Mouse (Mus musculus): ENCODE measurements around the gene Eif3l. TPM values are rescaled to one million over a fixed set of nuclear protein-coding genes. Genes with fewer than 3 reads are reported as not detected.

Eif3l gene
- polyA plus RNA-seq, 1 experiment = 189 TPM

Other genes with a start within 250 kb of the Eif3l start
- 9.3 and 13.5 TPM in 2 replicates for gene Cdc42ep1, start 232.6 kb upstream of the Eif3l start, polyA plus RNA-seq (2012; rRNA removed)
- 0.16 and 0.19 TPM in 2 replicates for gene Lgals2, start 219.7 kb upstream of the Eif3l start, polyA plus RNA-seq (2012; rRNA removed)
- 76.1 and 79.1 TPM in 2 replicates for gene Gga1, start 198.0 kb upstream of the Eif3l start, polyA plus RNA-seq (2012; rRNA removed)
- not detected in 2 replicates for gene Gm49510, start 175.5 kb upstream of the Eif3l start, polyA plus RNA-seq (2012; rRNA removed)
- gene Sh3bp1, start 175.4 kb upstream of the Eif3l start, polyA plus RNA-seq (2012; rRNA removed) = 13.6 and 14.3 TPM in 2 replicates
- 124 and 153 TPM in 2 replicates for gene Pdxp, start 161.3 kb upstream of the Eif3l start, polyA plus RNA-seq (2012; rRNA removed)
- 168 and 194 TPM in 2 replicates for gene Lgals1, start 148.5 kb upstream of the Eif3l start, polyA plus RNA-seq (2012; rRNA removed)
- gene Nol12, start 140.2 kb upstream of the Eif3l start, polyA plus RNA-seq (2012; rRNA removed) = 45.7 and 50.1 TPM in 2 replicates
- gene Triobp, start 127.5 kb upstream of the Eif3l start, polyA plus RNA-seq (2012; rRNA removed) = 51.2 and 74.5 TPM in 2 replicates
- gene H1f0, start 46.7 kb upstream of the Eif3l start, polyA plus RNA-seq (2012; rRNA removed) = 198 and 310 TPM in 2 replicates
- gene Galr3, start 33.3 kb upstream of the Eif3l start, polyA plus RNA-seq (2012; rRNA removed) = 0.13 and 0.19 TPM in 2 replicates
- 60.9 and 85.5 TPM in 2 replicates for gene Ankrd54, start 12.3 kb upstream of the Eif3l start, polyA plus RNA-seq (2012; rRNA removed)
- 22.8 and 35.7 TPM in 2 replicates for gene Micall1, start 33.7 kb downstream of the Eif3l start, polyA plus RNA-seq (2012; rRNA removed)
- 143 and 166 TPM in 2 replicates for gene Polr2f, start 65.8 kb downstream of the Eif3l start, polyA plus RNA-seq (2012; rRNA removed)
- gene 1700088E04Rik, start 66.1 kb downstream of the Eif3l start, polyA plus RNA-seq (2012; rRNA removed) = 14.4 and 15.9 TPM in 2 replicates
- 5.6 and 11.3 TPM in 2 replicates for gene Sox10, start 90.1 kb downstream of the Eif3l start, polyA plus RNA-seq (2012; rRNA removed)
- gene Pick1, start 154.0 kb downstream of the Eif3l start, polyA plus RNA-seq (2012; rRNA removed) = 102 and 109 TPM in 2 replicates
- 1.9 and 2.5 TPM in 2 replicates for gene Gm49486, start 154.2 kb downstream of the Eif3l start, polyA plus RNA-seq (2012; rRNA removed)
- 0.37 and 0.50 TPM in 2 replicates for gene Slc16a8, start 179.6 kb downstream of the Eif3l start, polyA plus RNA-seq (2012; rRNA removed)
- gene Baiap2l2, start 210.4 kb downstream of the Eif3l start, polyA plus RNA-seq (2012; rRNA removed) = 1.8 and 2.9 TPM in 2 replicates

Measured in brain, embryonic 14.5 days (tissue).